Mouse (Mus musculus): ENCODE measurements around the gene Coq7. TPM values are rescaled to one million over a fixed set of nuclear protein-coding genes. Genes with fewer than 3 reads are reported as not detected.

Gene Coq7
- polyA plus RNA-seq, 1 experiment, result 36.2 TPM

GRCm38 (mm10) chr7:118482001-118482400 lies 51.2 kb downstream of the Coq7 start:
- Histone ChIP-seq H3K4me2 (ENCODE audit: low read depth) (peak overlapping the region; percentile 73), H3K79me2 (ENCODE audit: control insufficient read depth, insufficient read depth) (peaks cover 15% of the 10 kb centered on the region), H3K36me3 (ENCODE audit: control insufficient read depth, insufficient read depth) (no peaks in the 10 kb centered on the region), H3K27me3 (ENCODE audit: control insufficient read depth, insufficient read depth, insufficient read length) (no peaks in the 10 kb centered on the region), H3K4me3 (no peak overlapping the region), H3ac (ENCODE audit: control insufficient read depth, insufficient read length) (no peak overlapping the region)
- TF ChIP-seq POLR2A (IDR thresholded peaks at IDR 0.05; ENCODE audit: insufficient read length, low read depth) (no peak), SRF (IDR thresholded peaks at IDR 0.05; ENCODE audit: control insufficient read depth, insufficient read length, low read depth) (no peak), E2F4 (IDR thresholded peaks at IDR 0.05; ENCODE audit: insufficient read depth) (no peak), TCF3 (IDR thresholded peaks at IDR 0.05; ENCODE audit: insufficient read length, low read depth) (no peak)

GRCm38 (mm10) chr7:118481047-118481810 lies 51.9 kb downstream of the Coq7 start:
- Histone ChIP-seq H3K27me3 (ENCODE audit: control insufficient read depth, insufficient read depth, insufficient read length) (no peaks in the 10 kb centered on the region), H3K79me2 (ENCODE audit: control insufficient read depth, insufficient read depth) (peaks cover 7% of the 10 kb centered on the region), H3ac (ENCODE audit: control insufficient read depth, insufficient read length) (no peak overlapping the region), H3K4me3 (no peak overlapping the region), H3K36me3 (ENCODE audit: control insufficient read depth, insufficient read depth) (no peaks in the 10 kb centered on the region), H3K4me2 (ENCODE audit: low read depth) (peak overlapping the region; percentile 73)
- TF ChIP-seq USF1 (IDR thresholded peaks at IDR 0.05; ENCODE audit: low read depth) (peak; percentile 64), MYOG (IDR thresholded peaks at IDR 0.05; ENCODE audit: control insufficient read depth in 1 of 3, insufficient read depth in 1 of 3, insufficient read length in 2 of 3, low read depth in 2 of 3) (no peak), SRF (IDR thresholded peaks at IDR 0.05; ENCODE audit: control insufficient read depth, insufficient read length, low read depth) (no peak), POLR2AphosphoS2 (IDR thresholded peaks at IDR 0.05; ENCODE audit: insufficient read length, low read depth) (no peak), TCF3 (IDR thresholded peaks at IDR 0.05; ENCODE audit: insufficient read length, low read depth) (no peak), POLR2A (IDR thresholded peaks at IDR 0.05; ENCODE audit: insufficient read length, low read depth) (peak; percentile 16)

- H3K27me3 ChIP-seq (ENCODE audit: control insufficient read depth, insufficient read depth, insufficient read length), result no peaks in the 10 kb centered on the region
- peak overlapping the region; percentile 73 for H3K4me2 ChIP-seq (ENCODE audit: low read depth)
- H3ac ChIP-seq (ENCODE audit: control insufficient read depth, insufficient read length), result no peak overlapping the region
- no peaks in the 10 kb centered on the region for H3K36me3 ChIP-seq (ENCODE audit: control insufficient read depth, insufficient read depth)
- H3K4me3 ChIP-seq, result no peak overlapping the region
- no peak for TF ChIP-seq REST (IDR thresholded peaks at IDR 0.05; ENCODE audit: insufficient read depth, insufficient read length)
- no peak for TF ChIP-seq USF1 (IDR thresholded peaks at IDR 0.05; ENCODE audit: low read depth)
- TF ChIP-seq E2F4 (IDR thresholded peaks at IDR 0.05; ENCODE audit: insufficient read depth), result no peak
- no peak for TF ChIP-seq MYOG (IDR thresholded peaks at IDR 0.05; ENCODE audit: control insufficient read depth in 1 of 3, insufficient read depth in 1 of 3, insufficient read length in 2 of 3, low read depth in 2 of 3)
- TF ChIP-seq CEBPB (IDR thresholded peaks at IDR 0.05; ENCODE audit: insufficient read depth, poor library complexity, severe bottlenecking), result no peak
- no peak for TF ChIP-seq MAX (IDR thresholded peaks at IDR 0.05; ENCODE audit: low read depth)
- no peak for TF ChIP-seq SRF (IDR thresholded peaks at IDR 0.05; ENCODE audit: control insufficient read depth, insufficient read length, low read depth)
- TF ChIP-seq MYOD1 (IDR thresholded peaks at IDR 0.05; ENCODE audit: control insufficient read depth in 1 of 3, insufficient read length in 2 of 3, low read depth in 2 of 3), result no peak
- TF ChIP-seq TCF12 (IDR thresholded peaks at IDR 0.05; ENCODE audit: insufficient read depth, poor library complexity, severe bottlenecking), result no peak
- no peak for TF ChIP-seq TCF3 (IDR thresholded peaks at IDR 0.05; ENCODE audit: insufficient read length, low read depth)
- no peak for TF ChIP-seq POLR2A (IDR thresholded peaks at IDR 0.05; ENCODE audit: insufficient read length, low read depth)
- no peak for TF ChIP-seq POLR2AphosphoS2 (IDR thresholded peaks at IDR 0.05; ENCODE audit: insufficient read length, low read depth)
- H3K79me2 ChIP-seq (ENCODE audit: control insufficient read depth, insufficient read depth), result no peaks in the 10 kb centered on the region
Observed at GRCm38 (mm10) chr7:118480160-118480709, 52.9 kb downstream of the Coq7 start.

- Histone ChIP-seq H3ac (ENCODE audit: control insufficient read depth, insufficient read length) (no peak overlapping the region), H3K4me3 (no peak overlapping the region), H3K4me2 (ENCODE audit: low read depth) (peak overlapping the region; percentile 73), H3K27me3 (ENCODE audit: control insufficient read depth, insufficient read depth, insufficient read length) (no peaks in the 10 kb centered on the region), H3K79me2 (ENCODE audit: control insufficient read depth, insufficient read depth) (no peaks in the 10 kb centered on the region), H3K36me3 (ENCODE audit: control insufficient read depth, insufficient read depth) (no peaks in the 10 kb centered on the region)
- TF ChIP-seq POLR2AphosphoS2 (IDR thresholded peaks at IDR 0.05; ENCODE audit: insufficient read length, low read depth) (no peak), MYOD1 (IDR thresholded peaks at IDR 0.05; ENCODE audit: control insufficient read depth in 1 of 3, insufficient read length in 2 of 3, low read depth in 2 of 3) (peak; percentile 31 to 80 (median 77)), MAX (IDR thresholded peaks at IDR 0.05; ENCODE audit: low read depth) (no peak), CEBPB (IDR thresholded peaks at IDR 0.05; ENCODE audit: insufficient read depth, poor library complexity, severe bottlenecking) (no peak), TCF12 (IDR thresholded peaks at IDR 0.05; ENCODE audit: insufficient read depth, poor library complexity, severe bottlenecking) (peak; percentile 25), E2F4 (IDR thresholded peaks at IDR 0.05; ENCODE audit: insufficient read depth) (no peak), TCF3 (IDR thresholded peaks at IDR 0.05; ENCODE audit: insufficient read length, low read depth) (no peak), SRF (IDR thresholded peaks at IDR 0.05; ENCODE audit: control insufficient read depth, insufficient read length, low read depth) (no peak), REST (IDR thresholded peaks at IDR 0.05; ENCODE audit: insufficient read depth, insufficient read length) (no peak), MYOG (IDR thresholded peaks at IDR 0.05; ENCODE audit: control insufficient read depth in 1 of 3, insufficient read depth in 1 of 3, insufficient read length in 2 of 3, low read depth in 2 of 3) (peak in 2 of 3 experiments; percentile 37 to 70), POLR2A (IDR thresholded peaks at IDR 0.05; ENCODE audit: insufficient read length, low read depth) (no peak), USF1 (IDR thresholded peaks at IDR 0.05; ENCODE audit: low read depth) (no peak)
Observed at GRCm38 (mm10) chr7:118478835-118479312, 54.3 kb downstream of the Coq7 start.
